Mouse (Mus musculus) liver, adult 2 months (tissue): ENCODE data around the gene Lcn9. TPM values are rescaled to one million over a fixed set of nuclear protein-coding genes. Genes with fewer than 3 reads are reported as not detected.

Source experiments
- DNase-seq: peaks from one replicate; pipeline ENCODE4 v3.0.0-alpha.2; 2011; ENCODE audit warnings: low read depth, low spot score; ENCODE audit errors: extremely low read depth
- H3K27ac ChIP-seq: fragments of 200-500 bp; replicated peaks from 2 replicates; pipeline ENCODE4 v1.5.1; 2012; ENCODE audit warnings: low read depth, mild to moderate bottlenecking, control low read depth, inconsistent platforms, low read length; ENCODE audit not compliant: insufficient read depth
- H3K27me3 ChIP-seq: fragments of 200-500 bp; 2 replicates; pipeline ENCODE4 v1.6.1; 2012; ENCODE audit warnings: mild to moderate bottlenecking, moderate library complexity, low read length, inconsistent platforms; ENCODE audit not compliant: control insufficient read depth, insufficient read depth
- H3K36me3 ChIP-seq: fragments of 200-500 bp; 2 replicates; pipeline ENCODE4 v1.6.1; 2012; ENCODE audit warnings: low read length, inconsistent platforms; ENCODE audit not compliant: control insufficient read depth, insufficient read depth
- H3K4me1 ChIP-seq: fragments of 200-500 bp; 2 replicates; pipeline ENCODE4 v1.6.1; 2011; ENCODE audit warnings: low read length; ENCODE audit not compliant: control insufficient read depth, insufficient read depth
- H3K4me3 ChIP-seq: fragments of 200-500 bp; 2 replicates; pipeline ENCODE4 v1.5.1; 2011; ENCODE audit warnings: low read depth, mild to moderate bottlenecking, control low read depth, low read length, moderate library complexity; ENCODE audit not compliant: insufficient read depth
- H3K79me2 ChIP-seq: fragments of 200-500 bp; 2 replicates; pipeline ENCODE4 v1.6.1; 2012; ENCODE audit warnings: inconsistent platforms, mild to moderate bottlenecking, low read length, moderate library complexity; ENCODE audit not compliant: control insufficient read depth, insufficient read depth
- H3K9ac ChIP-seq: fragments of 200-500 bp; 2 replicates; pipeline ENCODE4 v1.6.1; 2012; ENCODE audit warnings: low read depth, mild to moderate bottlenecking, control low read depth, inconsistent platforms, low read length
- CTCF ChIP-seq: fragments of 200-500 bp; IDR thresholded peaks from 2 replicates; pipeline ENCODE4 v1.5.1; 2011; ENCODE audit warnings: low read depth, low read length, control low read depth
- POLR2A ChIP-seq: fragments of 200-500 bp; IDR thresholded peaks from 2 replicates; pipeline ENCODE4 v1.6.1; 2011; ENCODE audit warnings: low read length, control low read depth; ENCODE audit not compliant: insufficient read depth; ENCODE audit errors: extremely low read depth
- WGBS: fragments of 180-500 bp; shearing (Covaris S2); methylation state at CpG from one replicate; pipeline ENCODE4 v1.1.7; 2018; 5-methylcytosine and 5-hydroxymethylcytosine counted together
- polyA plus RNA-seq: library from polyadenylated mRNA; depleted of rRNA; stranded (reverse); fragments of >200 nt; gene quantifications from 2 replicates; pipeline ENCODE4 v1.2.3, GENCODE M21; 2012
- total RNA-seq: library from RNA; depleted of rRNA; stranded (reverse); fragments of >200 nt; gene quantifications from 2 replicates; pipeline ENCODE4 v1.2.3, GENCODE M21; 2014

Gene Lcn9
- total and polyA plus RNA-seq, 2 experiments, result not detected

DNA sequence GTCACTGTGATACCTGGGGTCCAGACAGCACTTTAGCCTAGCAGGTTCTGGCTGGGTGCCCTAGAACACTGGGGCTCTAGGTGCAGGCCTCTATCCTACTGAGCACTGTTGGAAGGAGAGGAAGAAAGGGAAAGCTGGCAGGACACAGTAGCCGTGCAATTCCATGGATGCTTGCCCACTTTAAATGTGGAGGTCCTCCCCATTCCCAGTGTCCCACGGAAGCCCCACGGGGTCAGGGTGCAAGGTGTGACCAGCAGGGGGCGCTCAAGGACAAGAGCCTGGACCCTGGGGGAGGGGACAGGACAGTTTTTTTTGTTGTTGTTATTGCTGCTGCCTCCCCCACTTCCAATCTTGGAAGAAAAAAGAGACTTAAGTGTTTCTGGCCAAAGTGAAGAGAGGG is 27.4 kb downstream of the Lcn9 start:
- H3K9ac ChIP-seq, result no peak overlapping the region
- H3K79me2 ChIP-seq, result no peaks in the 10 kb centered on the region
- no peak for DNase-seq
- no peaks in the 10 kb centered on the region for H3K36me3 ChIP-seq
- no peaks in the 10 kb centered on the region for H3K4me1 ChIP-seq
- H3K27ac ChIP-seq, result no peak overlapping the region
- no peak overlapping the region for H3K4me3 ChIP-seq
- TF ChIP-seq POLR2A (no peak), CTCF (peak; percentile 80)
- H3K27me3 ChIP-seq, result no peaks in the 10 kb centered on the region
- WGBS, result 22% methylated on average over 4 of the region's 4 CpGs

DNA sequence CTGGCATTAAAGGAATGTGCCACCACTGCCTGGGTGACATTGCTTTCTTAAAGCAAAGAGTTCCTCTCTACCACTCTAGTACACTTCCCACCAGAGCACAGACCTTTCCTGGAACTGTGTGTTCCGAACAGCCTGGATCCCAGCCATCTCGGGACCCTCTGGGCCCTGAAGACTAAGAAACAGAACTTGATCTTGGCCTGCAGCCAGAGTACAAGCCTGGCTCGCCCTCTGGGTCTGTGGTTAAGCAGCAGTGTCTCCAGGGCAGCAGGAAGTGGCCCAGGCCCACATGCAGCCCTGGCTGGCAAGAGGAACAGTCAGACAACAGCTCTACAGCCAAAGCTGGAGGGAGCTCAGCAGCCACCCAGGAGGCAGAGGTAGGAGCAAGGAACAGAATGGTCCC is 29.7 kb downstream of the Lcn9 start:
- H3K9ac ChIP-seq, result no peak overlapping the region
- no peaks in the 10 kb centered on the region for H3K79me2 ChIP-seq
- H3K27me3 ChIP-seq, result no peaks in the 10 kb centered on the region
- no peaks in the 10 kb centered on the region for H3K36me3 ChIP-seq
- DNase-seq, result no peak
- no peak overlapping the region for H3K4me3 ChIP-seq
- TF ChIP-seq POLR2A (no peak), CTCF (no peak)
- no peaks in the 10 kb centered on the region for H3K4me1 ChIP-seq
- WGBS, result 71% methylated on average over 3 of the region's 3 CpGs
- H3K27ac ChIP-seq, result no peak overlapping the region

DNA sequence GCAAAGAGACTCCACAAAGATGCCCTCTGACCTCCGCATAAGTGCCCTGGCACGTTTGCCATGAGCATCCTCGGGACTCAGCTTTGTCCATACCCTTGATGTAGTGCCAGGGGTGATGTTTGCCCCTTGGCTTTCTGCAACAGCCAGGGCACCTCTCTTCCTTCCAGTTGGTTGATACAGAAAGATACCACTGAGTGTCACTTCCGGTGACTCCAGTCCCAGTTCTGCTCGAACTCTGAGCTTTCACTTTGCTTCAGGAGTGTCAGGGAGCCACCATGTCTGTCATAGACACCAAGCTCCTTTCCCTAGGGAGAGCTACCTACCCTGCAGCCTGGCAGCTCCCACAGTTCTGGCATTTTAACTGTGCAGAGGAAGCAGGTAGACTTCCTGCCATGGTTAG is 31.0 kb downstream of the Lcn9 start:
- no peak overlapping the region for H3K4me3 ChIP-seq
- no peak for TF ChIP-seq POLR2A
- no peak for TF ChIP-seq CTCF
- H3K79me2 ChIP-seq, result no peaks in the 10 kb centered on the region
- 69% methylated on average over 5 of the region's 5 CpGs for WGBS
- H3K4me1 ChIP-seq, result no peaks in the 10 kb centered on the region
- H3K27me3 ChIP-seq, result no peaks in the 10 kb centered on the region
- no peak overlapping the region for H3K27ac ChIP-seq
- no peak for DNase-seq
- H3K9ac ChIP-seq, result no peak overlapping the region
- no peaks in the 10 kb centered on the region for H3K36me3 ChIP-seq

DNA sequence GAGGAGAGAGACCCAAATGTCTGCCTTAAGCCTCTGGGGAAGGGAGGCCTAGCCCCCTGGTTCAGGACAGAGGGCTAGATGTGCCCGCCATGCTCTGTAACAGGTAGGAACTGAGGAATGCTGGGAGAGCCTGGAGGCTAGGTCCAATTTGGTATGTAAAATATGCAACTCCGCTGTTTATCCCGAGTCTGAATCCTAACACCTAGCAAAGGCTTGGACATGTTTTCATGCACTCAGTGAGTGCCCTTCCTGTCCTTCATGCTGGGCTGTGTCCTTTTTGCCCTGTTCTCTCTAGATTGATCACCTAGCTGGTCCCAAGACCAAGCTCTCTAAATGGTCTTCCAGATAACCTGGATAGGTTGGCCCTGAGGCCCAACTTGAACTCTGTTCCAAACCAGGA is 36.9 kb downstream of the Lcn9 start:
- Histone ChIP-seq H3K27me3 (peaks cover 9% of the 10 kb centered on the region; the same call in 1 of the 2 replicates), H3K27ac (no peak overlapping the region), H3K4me1 (no peaks in the 10 kb centered on the region), H3K36me3 (no peaks in the 10 kb centered on the region), H3K79me2 (no peaks in the 10 kb centered on the region), H3K4me3 (no peak overlapping the region), H3K9ac (no peak overlapping the region)
- TF ChIP-seq POLR2A, result no peak
- TF ChIP-seq CTCF, result no peak
- DNase-seq, result no peak
- 81% methylated on average over 3 of the region's 3 CpGs for WGBS

DNA sequence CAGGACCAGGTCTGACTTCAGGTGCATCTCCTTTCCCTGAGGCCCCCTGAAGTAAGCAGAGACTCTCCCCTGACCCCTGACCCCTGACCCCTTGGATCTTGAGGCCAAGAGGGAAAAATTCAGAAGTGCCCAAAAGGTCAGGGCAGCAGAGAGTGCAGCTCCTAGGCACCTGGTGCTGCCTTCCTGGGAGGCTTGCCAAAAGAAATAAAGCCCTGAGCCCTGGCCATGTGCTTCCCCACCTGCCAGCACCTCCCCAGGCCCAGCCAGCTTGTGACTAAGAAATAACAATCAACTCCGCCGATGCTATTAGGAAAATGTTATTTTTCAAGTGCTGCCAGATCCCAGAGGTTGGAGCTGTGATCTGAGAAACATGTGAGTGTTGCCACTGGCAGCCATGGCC is 39.1 kb downstream of the Lcn9 start:
- peaks cover 9% of the 10 kb centered on the region; the same call in 1 of the 2 replicates for H3K27me3 ChIP-seq
- DNase-seq, result no peak
- no peak overlapping the region for H3K27ac ChIP-seq
- no peak overlapping the region for H3K4me3 ChIP-seq
- H3K9ac ChIP-seq, result no peak overlapping the region
- TF ChIP-seq POLR2A (no peak), CTCF (no peak)
- WGBS, result 86% methylated on average over 2 of the region's 2 CpGs
- no peaks in the 10 kb centered on the region for H3K79me2 ChIP-seq
- H3K4me1 ChIP-seq, result no peaks in the 10 kb centered on the region
- no peaks in the 10 kb centered on the region for H3K36me3 ChIP-seq

DNA sequence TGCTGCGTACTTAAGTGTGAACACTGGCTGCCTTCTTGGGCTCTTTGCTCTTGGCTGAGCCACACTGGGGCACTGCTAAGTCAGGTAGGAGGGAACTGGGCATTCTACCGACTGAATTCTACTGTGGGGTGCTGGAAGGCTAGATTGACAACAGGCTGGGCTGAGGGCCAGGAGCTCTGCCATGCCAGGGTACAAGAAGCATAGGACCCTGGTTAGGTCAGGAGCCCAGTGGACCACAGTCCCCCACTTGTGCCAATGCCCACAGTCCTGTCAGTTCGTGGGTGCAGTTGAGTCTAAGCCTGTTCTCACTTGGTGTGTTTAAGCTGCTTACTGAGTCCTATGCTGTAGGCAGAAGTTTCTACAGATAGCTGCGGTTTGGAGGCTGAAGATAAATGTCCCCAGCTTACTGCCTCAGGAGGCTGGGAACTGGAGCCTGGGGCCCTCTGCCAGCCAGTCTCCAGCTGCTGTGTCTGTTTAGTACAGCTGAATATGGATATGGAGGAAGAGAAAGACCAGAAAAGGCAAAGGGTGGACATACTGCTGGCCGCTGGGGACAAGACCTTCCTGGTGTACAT is 39.8 kb downstream of the Lcn9 start:
- Histone ChIP-seq H3K36me3 (no peaks in the 10 kb centered on the region), H3K4me1 (no peaks in the 10 kb centered on the region), H3K79me2 (no peaks in the 10 kb centered on the region), H3K4me3 (no peak overlapping the region), H3K27ac (no peak overlapping the region), H3K27me3 (peaks cover 9% of the 10 kb centered on the region; the same call in 1 of the 2 replicates), H3K9ac (no peak overlapping the region)
- DNase-seq, result no peak
- no peak for TF ChIP-seq CTCF
- no peak for TF ChIP-seq POLR2A
- WGBS, result 62% methylated on average over 5 of the region's 5 CpGs
